Mouse (Mus musculus) embryonic fibroblast, embryonic 13.5 days (primary cell): ENCODE data around the gene Unc45b. TPM values are rescaled to one million over a fixed set of nuclear protein-coding genes. Genes with fewer than 3 reads are reported as not detected.

Source experiments
- H3K27ac ChIP-seq: 2 replicates; pipeline ENCODE4 v1.5.1; 2012; ENCODE audit warnings: low read length, control low read depth, inconsistent platforms; ENCODE audit not compliant: insufficient read depth
- H3K4me1 ChIP-seq: 2 replicates; pipeline ENCODE4 v1.6.1; 2011; ENCODE audit warnings: low read length; ENCODE audit not compliant: control insufficient read depth, insufficient read depth
- H3K4me3 ChIP-seq: 2 replicates; pipeline ENCODE4 v1.5.1; 2011; ENCODE audit warnings: mild to moderate bottlenecking, control low read depth, low read length; ENCODE audit not compliant: insufficient read depth
- CTCF ChIP-seq: IDR thresholded peaks from 2 replicates; pipeline ENCODE4 v1.5.1; 2011; ENCODE audit warnings: mild to moderate bottlenecking, control low read depth, low read length, moderate library complexity, borderline replicate concordance; ENCODE audit not compliant: insufficient read depth
- POLR2A ChIP-seq: IDR thresholded peaks from 2 replicates; pipeline ENCODE4 v1.6.1; 2011; ENCODE audit warnings: low read depth, mild to moderate bottlenecking, control low read depth, low read length, moderate library complexity
- polyA plus RNA-seq: library from polyadenylated mRNA; stranded (reverse); fragments of >200 nt; gene quantifications from 2 replicates; pipeline ENCODE4 v1.2.4, GENCODE M21; 2011; ENCODE audit warnings: low read depth; ENCODE audit not compliant: missing spikeins, insufficient read length

The Unc45b gene
- polyA plus RNA-seq, 1 experiment = not detected

DNA sequence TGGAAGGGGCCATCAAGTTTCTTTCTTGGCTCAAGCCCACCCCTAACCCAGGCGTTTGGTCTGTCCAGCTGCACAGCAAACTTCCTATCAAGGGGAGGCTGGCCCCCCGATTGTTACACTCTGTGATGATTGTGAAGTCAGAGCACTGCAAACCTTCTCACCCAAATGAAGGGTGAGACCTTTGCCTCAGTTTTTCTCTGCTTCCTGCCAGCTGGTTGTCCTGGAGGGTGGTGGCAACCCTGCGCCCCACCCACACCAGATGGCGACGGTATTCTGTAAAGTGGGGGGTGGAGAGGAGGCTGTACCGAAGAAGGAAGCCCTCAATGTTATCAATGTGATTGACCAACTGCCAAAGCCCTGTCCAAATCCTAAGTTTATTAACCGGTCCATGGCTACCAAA lies 18.4 kb upstream of the Unc45b start, which contains the start of gene Fndc8:
Gene Fndc8 (plus strand): TSS at position 189 of the 400 bp plus-strand sequence.
- TF ChIP-seq CTCF = no peak
- no peak for TF ChIP-seq POLR2A
- H3K4me3 ChIP-seq = no peak within 1 kb of the TSS
- H3K4me1 ChIP-seq = no peaks in the 10 kb centered on the region
- H3K27ac ChIP-seq = no peak within 1 kb of the TSS

DNA sequence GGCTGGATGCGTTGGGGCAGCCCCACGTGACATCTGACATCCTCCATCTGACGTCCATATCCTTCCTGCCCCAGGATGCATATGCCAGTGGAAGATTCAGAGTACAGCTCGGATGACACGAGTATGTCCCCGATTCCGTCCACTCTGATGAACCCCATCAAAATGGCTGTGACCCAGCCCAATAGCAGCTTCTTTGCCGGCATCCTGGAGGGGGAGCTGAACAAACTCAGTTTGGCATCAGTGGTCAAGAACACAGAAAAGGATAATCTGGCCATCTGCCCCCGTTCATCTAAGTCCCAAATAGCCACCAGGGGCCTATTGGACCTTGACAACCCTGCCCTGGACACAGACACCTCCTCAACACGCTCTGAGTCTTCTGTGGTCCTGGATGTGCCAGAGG lies 12.9 kb upstream of the Unc45b start:
- Histone ChIP-seq H3K27ac (no peak overlapping the region), H3K4me3 (no peak overlapping the region), H3K4me1 (no peaks in the 10 kb centered on the region)
- TF ChIP-seq CTCF (no peak), POLR2A (no peak)

DNA sequence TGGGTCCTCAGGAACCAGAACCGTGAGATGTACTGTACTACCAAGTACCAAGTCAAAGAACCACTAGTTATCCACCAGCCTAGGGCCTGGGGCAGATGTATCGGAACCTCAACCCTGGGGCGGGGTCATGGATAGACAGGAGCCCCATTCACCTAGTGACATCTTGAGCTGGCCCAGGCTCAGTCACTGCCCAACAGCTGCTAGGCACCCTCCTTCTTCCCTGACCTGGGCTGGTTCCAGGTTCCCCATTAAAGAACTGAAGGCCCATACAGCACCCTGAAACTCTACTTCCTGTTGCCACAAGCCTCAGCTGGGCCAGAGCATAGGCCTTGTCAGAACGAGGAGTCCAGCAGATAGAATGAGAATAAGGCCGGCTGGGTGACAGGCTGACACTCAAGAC lies 10.6 kb upstream of the Unc45b start:
- TF ChIP-seq CTCF = no peak
- TF ChIP-seq POLR2A = no peak
- Histone ChIP-seq H3K4me1 (no peaks in the 10 kb centered on the region), H3K4me3 (no peak overlapping the region), H3K27ac (no peak overlapping the region)

DNA sequence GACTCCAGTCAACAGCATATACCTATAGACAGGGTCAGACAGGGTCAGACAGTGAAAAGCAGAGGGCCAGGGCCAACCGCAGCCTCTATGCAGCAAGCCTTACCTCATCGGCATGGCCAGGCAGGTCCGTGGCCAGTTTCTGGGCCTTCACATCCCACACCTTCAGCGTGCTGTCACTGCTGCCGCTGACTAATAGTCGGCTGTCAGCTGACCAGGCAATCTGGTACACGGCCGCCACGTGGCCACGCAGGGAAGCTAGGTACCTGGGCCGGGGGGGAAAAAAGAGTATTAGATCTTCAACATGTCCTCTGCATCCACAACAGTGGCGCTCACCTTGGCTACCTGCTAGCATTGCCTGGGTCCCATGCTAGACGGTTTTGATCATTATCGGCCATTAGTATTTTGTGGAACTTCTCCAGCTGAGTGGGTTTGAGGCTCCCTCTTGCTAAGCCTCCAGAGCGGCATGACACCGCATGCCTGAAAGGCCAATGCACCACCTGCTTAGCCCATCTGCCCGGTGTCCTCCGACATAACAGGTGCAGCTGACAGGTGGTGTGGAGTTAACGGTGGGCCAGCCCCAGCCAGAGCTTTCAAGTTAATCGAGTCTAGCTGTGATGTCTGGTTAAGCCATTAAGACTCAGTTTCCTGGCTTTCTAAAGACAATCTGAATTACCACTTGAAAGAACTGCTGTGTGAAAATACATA lies 8.6 kb upstream of the Unc45b start:
- H3K27ac ChIP-seq = no peak overlapping the region
- H3K4me1 ChIP-seq = no peaks in the 10 kb centered on the region
- H3K4me3 ChIP-seq = no peak overlapping the region
- no peak for TF ChIP-seq POLR2A
- TF ChIP-seq CTCF = no peak

DNA sequence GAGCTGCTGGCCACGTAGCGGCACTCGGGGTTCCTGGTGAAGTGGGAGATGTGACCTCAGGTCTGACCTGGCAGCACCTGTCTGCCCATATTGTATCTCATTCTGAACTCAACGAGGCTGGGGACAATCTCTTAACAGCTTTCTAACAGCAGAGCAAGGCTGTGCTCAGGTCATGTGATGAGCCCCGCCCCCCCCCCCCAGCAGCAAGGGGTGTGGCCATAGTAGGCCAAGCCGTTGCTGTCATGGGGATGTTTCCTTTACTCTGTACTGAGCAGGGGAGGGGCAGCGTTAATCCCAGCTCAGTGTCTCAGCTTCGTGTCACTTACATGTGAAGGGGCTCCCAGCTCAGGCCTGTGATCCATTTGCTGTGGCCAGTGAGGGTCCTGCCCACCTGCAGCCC lies 5.4 kb upstream of the Unc45b start:
- Histone ChIP-seq H3K4me3 (no peak overlapping the region), H3K27ac (no peak overlapping the region), H3K4me1 (no peaks in the 10 kb centered on the region)
- no peak for TF ChIP-seq CTCF
- TF ChIP-seq POLR2A = no peak

DNA sequence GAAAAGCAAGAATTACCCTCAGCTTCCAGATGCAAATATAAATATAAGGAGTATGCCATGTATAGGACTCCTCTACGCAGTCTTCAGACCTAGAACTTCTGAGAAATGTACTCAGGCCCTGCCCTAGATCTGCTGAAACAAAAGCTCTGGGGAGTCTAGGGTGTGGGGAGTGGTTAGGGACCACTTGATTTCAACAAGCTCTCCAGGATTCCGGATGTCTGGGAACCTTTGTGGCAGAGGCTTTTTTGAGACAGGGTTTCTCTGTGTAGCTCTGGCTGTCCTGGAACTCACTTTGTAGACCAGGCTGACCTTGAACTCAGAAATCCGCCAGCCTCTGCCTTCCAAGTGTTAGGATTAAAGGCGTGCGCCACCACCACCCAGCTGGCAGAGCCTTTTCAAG lies 4.5 kb upstream of the Unc45b start:
- H3K4me1 ChIP-seq = no peaks in the 10 kb centered on the region
- H3K27ac ChIP-seq = no peak overlapping the region
- TF ChIP-seq POLR2A = no peak
- no peak for TF ChIP-seq CTCF
- no peak overlapping the region for H3K4me3 ChIP-seq

DNA sequence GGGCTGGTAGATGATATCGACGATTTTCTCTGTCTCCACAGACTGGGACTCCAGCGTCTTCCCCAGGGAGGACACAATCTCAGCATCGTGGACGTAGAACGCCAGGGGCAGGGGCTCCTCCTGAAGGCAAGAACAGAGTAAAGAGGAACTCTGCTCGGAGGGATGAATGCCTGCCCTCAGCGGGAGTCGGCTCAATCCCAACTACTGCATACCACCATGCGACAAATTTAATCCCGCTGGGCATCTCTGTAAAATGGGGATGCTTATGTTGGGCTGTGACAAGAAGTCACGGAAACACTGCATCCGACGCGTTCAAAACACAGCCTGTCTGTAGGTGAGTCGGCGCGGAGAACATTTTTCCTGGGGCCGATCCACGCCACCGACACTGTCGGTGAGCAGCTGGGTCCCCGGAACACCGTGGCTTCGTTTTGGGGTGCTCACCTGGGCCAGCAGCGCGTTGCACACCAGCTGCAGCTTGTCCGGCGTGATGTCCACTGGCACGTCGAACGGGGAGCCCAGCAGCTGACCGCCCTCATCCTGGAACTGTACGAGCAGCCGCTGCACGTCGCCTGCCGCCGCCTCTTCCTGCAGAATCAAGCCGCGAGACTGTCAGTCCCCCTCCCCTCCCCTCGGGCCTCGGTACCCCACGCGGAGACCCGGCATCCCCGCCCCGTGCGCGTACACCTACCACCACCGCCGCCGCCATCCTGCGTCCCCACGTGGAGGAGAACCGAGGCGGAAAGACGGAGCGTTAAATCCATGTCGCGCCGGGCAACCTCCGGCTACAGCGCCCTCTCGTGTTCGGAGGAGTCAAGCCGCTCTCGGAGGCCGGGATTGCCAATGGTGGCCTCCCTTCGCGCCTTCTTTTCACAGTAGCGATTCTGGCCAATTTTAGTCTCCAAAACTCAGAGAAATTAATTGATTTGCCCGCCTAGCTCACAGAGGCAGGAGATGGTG lies 2.4 kb upstream of the Unc45b start, which contains the start of gene Nle1:
Gene Nle1 (minus strand): TSS at position 761 of the 957 bp plus-strand sequence.
- H3K4me3 ChIP-seq = peak within 1 kb of the TSS; percentile 78
- no peaks in the 10 kb centered on the region for H3K4me1 ChIP-seq
- H3K27ac ChIP-seq = no peak within 1 kb of the TSS
- TF ChIP-seq CTCF (peak; percentile 75), POLR2A (peak; percentile 79)

DNA sequence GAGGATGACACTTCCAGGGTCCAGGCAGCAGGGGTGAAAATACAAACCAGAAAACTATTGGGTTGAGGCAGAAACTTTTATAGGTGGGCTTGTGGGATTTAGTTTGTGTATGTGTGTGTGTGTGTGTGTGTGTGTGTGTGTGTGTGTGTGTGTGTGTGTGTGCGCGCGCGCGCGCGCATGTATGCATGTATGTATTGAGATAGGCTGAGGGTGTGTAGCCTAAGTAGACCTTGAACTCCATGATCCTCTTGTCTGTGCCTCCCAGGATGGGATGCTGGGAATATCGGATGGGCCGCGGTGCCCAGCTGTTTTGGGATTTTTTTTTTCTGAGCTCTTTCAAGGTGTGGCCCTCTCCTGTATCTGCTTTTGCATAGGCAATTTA lies 1.8 kb upstream of the Unc45b start:
- TF ChIP-seq POLR2A (no peak), CTCF (no peak)
- no peak overlapping the region for H3K27ac ChIP-seq
- no peaks in the 10 kb centered on the region for H3K4me1 ChIP-seq
- no peak overlapping the region; the same call in 1 of the 2 replicates for H3K4me3 ChIP-seq

DNA sequence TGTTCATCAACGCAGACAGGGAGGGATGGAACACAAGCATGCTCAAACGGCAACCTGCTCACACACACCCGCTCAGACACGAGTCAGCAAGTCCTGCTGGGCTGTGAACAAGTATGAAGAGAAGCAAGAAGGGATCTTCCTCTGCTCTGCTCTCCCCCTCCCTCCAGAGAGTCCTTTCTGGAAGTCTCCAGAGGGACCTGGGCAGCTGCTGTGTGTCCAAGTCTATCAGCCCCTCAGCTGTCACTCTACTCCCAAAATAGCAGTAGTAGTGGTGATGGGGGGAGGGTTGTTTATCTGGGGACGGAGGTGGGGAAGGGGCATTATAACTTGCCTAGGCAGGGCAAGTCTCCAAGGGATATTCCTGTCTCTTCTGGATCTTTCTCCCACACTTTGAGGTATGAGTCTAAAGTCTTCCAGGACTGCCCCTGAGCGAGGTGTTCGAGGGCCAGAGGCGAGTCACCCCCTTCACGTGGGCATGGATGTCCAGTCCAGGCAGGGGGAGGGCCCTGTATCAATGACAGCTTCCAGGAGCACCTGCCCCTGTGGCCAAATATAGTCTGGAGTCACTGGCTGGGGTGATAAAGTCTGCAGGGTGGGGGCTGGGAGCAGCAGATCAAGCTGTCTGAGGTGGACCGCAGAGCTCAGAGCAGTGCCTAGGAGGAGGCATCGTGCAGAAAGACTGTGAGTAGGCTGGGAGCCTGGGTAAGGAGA lies 484 bp downstream of the Unc45b start:
- Histone ChIP-seq H3K4me3 (no peak overlapping the region), H3K4me1 (no peaks in the 10 kb centered on the region), H3K27ac (no peak overlapping the region)
- no peak for TF ChIP-seq POLR2A
- no peak for TF ChIP-seq CTCF
